Mouse (Mus musculus) cortical plate, adult 2 months (tissue): ENCODE data around the gene Cpa5. TPM values are rescaled to one million over a fixed set of nuclear protein-coding genes. Genes with fewer than 3 reads are reported as not detected.

Experiments used
- H3K27ac ChIP-seq: fragments of 200-500 bp; 2 replicates; pipeline ENCODE4 v1.5.1; 2012; ENCODE audit warnings: low read length, control low read depth, inconsistent platforms; ENCODE audit not compliant: insufficient read depth
- H3K4me1 ChIP-seq: fragments of 200-500 bp; 2 replicates; pipeline ENCODE4 v1.6.1; 2011; ENCODE audit warnings: low read length; ENCODE audit not compliant: control insufficient read depth, insufficient read depth
- H3K4me3 ChIP-seq: fragments of 200-500 bp; 2 replicates; pipeline ENCODE4 v1.5.1; 2011; ENCODE audit warnings: mild to moderate bottlenecking, low read length, control low read depth; ENCODE audit not compliant: insufficient read depth
- CTCF ChIP-seq: fragments of 200-500 bp; IDR thresholded peaks from 2 replicates; pipeline ENCODE4 v1.5.1; 2011; ENCODE audit warnings: mild to moderate bottlenecking, control low read depth, low read length; ENCODE audit not compliant: insufficient read depth; ENCODE audit errors: extremely low read depth
- POLR2A ChIP-seq: fragments of 200-500 bp; IDR thresholded peaks from 2 replicates; pipeline ENCODE4 v1.6.1; 2011; ENCODE audit warnings: mild to moderate bottlenecking, low read length, control low read depth; ENCODE audit not compliant: insufficient read depth; ENCODE audit errors: extremely low read depth
- polyA plus RNA-seq: library from polyadenylated mRNA; depleted of rRNA; stranded (reverse); fragments of >200 nt; gene quantifications from 2 replicates; pipeline ENCODE4 v1.2.3, GENCODE M21; 2012

Cpa5 gene
- polyA plus RNA-seq, 1 experiment: 0.08 TPM

DNA sequence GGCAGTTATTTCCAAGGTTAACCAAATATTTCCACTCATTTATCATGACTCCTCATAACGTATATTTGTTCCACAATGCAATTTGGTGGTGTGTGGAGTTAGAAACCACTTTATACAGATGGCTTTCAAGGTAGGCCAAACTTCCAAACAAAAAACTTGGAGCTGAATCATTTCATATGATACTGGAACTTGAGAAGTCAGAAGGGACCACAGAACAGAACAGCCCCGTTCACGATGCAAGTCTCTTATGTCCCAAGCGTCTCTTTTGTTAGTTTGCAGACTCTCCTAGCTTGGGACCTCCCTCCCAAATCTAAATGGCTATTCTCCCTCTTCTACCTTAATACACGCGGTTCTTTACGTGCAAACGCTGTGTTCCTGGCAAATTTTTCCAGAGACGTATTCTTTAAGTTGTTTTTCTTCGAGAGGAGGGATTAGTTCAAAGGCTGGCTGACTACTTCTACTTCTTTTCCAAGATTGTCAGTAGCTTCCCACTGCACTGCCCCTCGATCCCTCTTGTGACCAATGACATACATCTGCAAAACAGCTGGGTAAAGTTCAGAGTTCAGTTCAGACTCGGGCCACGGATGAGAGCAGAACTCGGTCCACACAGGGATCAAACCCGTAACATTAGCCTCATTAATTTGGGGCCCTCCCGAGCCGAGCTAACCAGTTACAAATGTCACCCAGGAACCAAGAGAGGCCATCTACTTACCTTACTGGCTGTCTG is 34.2 kb upstream of the Cpa5 start:
- peaks cover 7% of the 10 kb centered on the region for H3K4me1 ChIP-seq
- no peak overlapping the region for H3K4me3 ChIP-seq
- H3K27ac ChIP-seq: no peak overlapping the region
- TF ChIP-seq POLR2A: no peak
- no peak for TF ChIP-seq CTCF

GRCm38 (mm10) chr6:30579961-30580840 is 30.6 kb upstream of the Cpa5 start:
- H3K27ac ChIP-seq: no peak overlapping the region
- no peaks in the 10 kb centered on the region for H3K4me1 ChIP-seq
- H3K4me3 ChIP-seq: no peak overlapping the region
- no peak for TF ChIP-seq POLR2A
- no peak for TF ChIP-seq CTCF

GRCm38 (mm10) chr6:30580841-30581176 is 30.0 kb upstream of the Cpa5 start:
- TF ChIP-seq POLR2A (no peak), CTCF (no peak)
- Histone ChIP-seq H3K4me3 (no peak overlapping the region), H3K27ac (no peak overlapping the region), H3K4me1 (no peaks in the 10 kb centered on the region)

- H3K27ac ChIP-seq: no peak overlapping the region
- no peak for TF ChIP-seq POLR2A
- TF ChIP-seq CTCF: no peak
- H3K4me3 ChIP-seq: no peak overlapping the region
- H3K4me1 ChIP-seq: no peaks in the 10 kb centered on the region
Observed at GRCm38 (mm10) chr6:30586886-30587442, 23.8 kb upstream of the Cpa5 start.

DNA sequence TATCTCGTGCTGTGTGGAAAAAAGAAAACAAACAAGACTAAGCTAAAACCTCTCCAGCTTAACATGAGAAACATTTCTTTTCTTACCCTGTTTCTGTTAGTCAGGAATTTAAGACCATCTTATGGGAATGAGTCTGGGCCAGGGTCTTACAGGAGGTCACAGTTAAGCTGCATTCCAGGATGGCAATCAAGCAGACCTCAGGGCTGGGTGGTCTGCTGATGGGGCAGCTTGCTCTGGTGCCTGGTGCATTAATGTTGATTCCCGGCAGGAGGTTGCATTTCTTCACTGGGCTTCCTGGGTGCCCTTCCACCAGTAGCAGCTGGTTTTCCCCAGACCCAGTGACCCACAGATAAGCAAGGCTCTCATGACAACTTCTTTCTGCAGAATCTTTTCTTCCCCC is 21.0 kb upstream of the Cpa5 start:
- Histone ChIP-seq H3K4me3 (no peak overlapping the region), H3K4me1 (no peaks in the 10 kb centered on the region), H3K27ac (no peak overlapping the region)
- TF ChIP-seq POLR2A (no peak), CTCF (no peak)

DNA sequence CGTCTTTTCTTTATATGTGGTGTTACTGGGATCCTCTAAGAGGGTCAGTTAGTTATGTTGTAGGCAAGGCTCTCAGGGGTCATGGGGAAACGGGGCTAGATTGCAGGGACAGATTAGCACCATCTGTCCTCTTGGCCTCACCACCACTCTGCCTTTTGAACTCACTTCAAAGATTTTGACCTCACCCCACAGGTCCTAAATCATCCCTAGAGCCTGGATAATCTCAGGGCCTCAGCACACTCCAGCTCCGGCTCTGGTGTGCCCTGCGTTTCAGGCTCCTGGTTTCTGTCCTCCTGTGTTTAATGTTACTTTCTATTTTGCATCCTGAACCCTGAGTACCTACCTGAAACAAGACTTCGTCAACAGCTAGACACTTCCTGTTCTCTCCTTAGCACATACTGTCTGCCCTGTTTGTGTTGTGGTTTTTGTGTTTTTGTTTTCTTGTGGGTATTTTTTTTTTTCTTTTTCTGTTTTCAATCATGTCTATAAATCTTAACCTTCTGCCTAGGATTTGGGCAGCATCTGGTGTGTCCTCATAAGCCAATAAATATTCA is 18.9 kb upstream of the Cpa5 start:
- no peak for TF ChIP-seq POLR2A
- no peak for TF ChIP-seq CTCF
- Histone ChIP-seq H3K4me1 (no peaks in the 10 kb centered on the region), H3K27ac (no peak overlapping the region), H3K4me3 (no peak overlapping the region)

DNA sequence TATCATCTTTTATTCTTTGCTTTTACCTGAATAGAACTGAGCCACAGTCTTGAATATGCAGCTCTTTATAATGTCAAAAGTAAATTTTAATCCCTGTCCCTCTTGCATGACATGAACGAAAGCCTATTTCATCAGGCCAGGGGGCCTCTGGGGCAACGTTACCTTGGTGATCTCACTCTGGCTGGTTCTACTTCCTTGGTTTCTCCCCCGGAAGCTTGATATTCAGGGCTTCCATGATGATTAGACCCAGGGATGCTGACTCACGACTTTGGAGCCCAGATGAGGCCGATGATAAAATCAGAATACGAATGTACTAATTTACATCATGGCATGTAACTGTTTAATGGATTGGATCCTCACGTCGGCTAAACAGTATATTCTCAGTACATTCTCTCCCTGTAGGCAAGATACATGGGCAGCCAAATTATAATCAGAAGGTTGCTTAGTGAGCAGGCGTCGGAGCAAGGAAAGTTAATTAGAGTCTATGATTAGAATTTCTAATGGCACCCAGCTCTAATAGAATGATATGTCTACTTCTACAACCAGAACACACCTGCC is 18.3 kb upstream of the Cpa5 start:
- no peak for TF ChIP-seq POLR2A
- TF ChIP-seq CTCF: no peak
- no peaks in the 10 kb centered on the region for H3K4me1 ChIP-seq
- H3K4me3 ChIP-seq: no peak overlapping the region
- no peak overlapping the region for H3K27ac ChIP-seq

DNA sequence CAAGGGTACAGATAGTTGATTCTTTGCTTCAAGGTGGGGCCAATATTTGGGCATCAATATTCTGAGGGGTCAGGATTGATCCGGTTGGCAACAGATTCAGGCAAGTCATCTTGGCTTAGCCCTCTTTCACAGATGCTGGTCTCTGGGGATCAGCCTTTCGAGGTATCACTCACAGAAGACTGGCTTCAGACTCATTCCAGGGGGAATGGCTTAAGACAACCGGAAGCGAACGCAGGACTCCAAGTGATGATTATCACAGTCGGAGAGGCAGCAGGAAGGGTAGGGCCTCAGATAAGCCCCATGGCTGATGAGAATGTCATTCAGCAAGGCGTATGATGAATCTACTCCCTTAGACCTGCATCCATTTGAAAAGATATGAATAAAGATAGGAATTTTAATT is 16.4 kb upstream of the Cpa5 start:
- Histone ChIP-seq H3K27ac (no peak overlapping the region), H3K4me1 (no peaks in the 10 kb centered on the region), H3K4me3 (no peak overlapping the region)
- TF ChIP-seq CTCF (no peak), POLR2A (no peak)

GRCm38 (mm10) chr6:30596230-30596898 is 14.4 kb upstream of the Cpa5 start:
- TF ChIP-seq POLR2A (no peak), CTCF (no peak)
- Histone ChIP-seq H3K4me1 (no peaks in the 10 kb centered on the region), H3K27ac (no peak overlapping the region), H3K4me3 (no peak overlapping the region)
